ENCODE assay signal across 8 mouse cellular contexts in genomic region chr2:168206725-168207644, GRCm38 (mm10). TPM values are rescaled to one million over a fixed set of nuclear protein-coding genes. Genes with fewer than 3 reads are reported as not detected.
A peak's percentile ranks its signal among the peaks of the same experiment; 100 is the strongest.
DNase-seq lines count a peak whose midpoint lies in the region; ATAC-seq lines count a peak whose summit lies in the region.

Gene Adnp, minus strand, starts transcription at chr2:168207112.

- ATAC-seq in intestine, embryonic 14.5 days (replicated peaks; ENCODE audit: low FRiP score, low TSS enrichment, low read depth): peak; percentile 92

- 1% methylated on average over 46 of the region's 89 CpGs for WGBS in intestine, embryonic 14.5 days

- peak within 1 kb of the TSS; percentile 99 for H3K27ac ChIP-seq in intestine, embryonic 14.5 days (ENCODE audit: low read depth)

- H3K4me3 ChIP-seq in intestine, embryonic 14.5 days (ENCODE audit: low read depth, low read length): peak within 1 kb of the TSS; percentile 99

- peak; percentile 91 to 92 for DNase-seq in adrenal gland, adult 18-20 months (ENCODE audit: low spot score in 2 of 2)
- peak; percentile 99 for DNase-seq in embryo, embryonic 11 days
- peak; percentile 94 for DNase-seq in gastrocnemius, postnatal 25 days
- peak; percentile 99 for DNase-seq in intestine, embryonic 14.5 days (ENCODE audit: low spot score)
- DNase-seq in left cerebral cortex, postnatal 14 days (ENCODE audit: low spot score in 2 of 2): peak; percentile 95 to 98
- peak; percentile 99 for DNase-seq in mesoderm, embryonic 11.5 days (ENCODE audit: low read depth, low spot score)
- DNase-seq in right cerebral cortex, postnatal 36 days (ENCODE audit: low spot score in 2 of 2): peak; percentile 91 to 92
- DNase-seq in yolk sac, embryonic 10.5 days (ENCODE audit: low spot score): peak; percentile 97

- H3K9ac ChIP-seq in intestine, embryonic 14.5 days (ENCODE audit: low read length): peak within 1 kb of the TSS; percentile 100

- H3K9me3 ChIP-seq in intestine, embryonic 14.5 days (ENCODE audit: control insufficient read depth, low read length): no peaks in the 10 kb centered on the region

- no peaks in the 10 kb centered on the region for H3K27me3 ChIP-seq in intestine, embryonic 14.5 days (replicated peaks; ENCODE audit: control insufficient read depth, insufficient read depth, low read length)

- intact Hi-C loops in left cerebral cortex, postnatal 14 days (cut with DNase I): loop anchor here (2.0 kb wide), 1 partner anchor 78 kb away; no protein-coding TSS in a partner anchor

- peaks cover 51% of the 10 kb centered on the region for H3K36me3 ChIP-seq in intestine, embryonic 14.5 days (ENCODE audit: control insufficient read depth, insufficient read depth, low read length)

- peaks cover 8% of the 10 kb centered on the region; the same call in 1 of the 2 replicates for H3K4me1 ChIP-seq in intestine, embryonic 14.5 days (replicated peaks; ENCODE audit: control insufficient read depth, insufficient read depth, low read length)

- H3K4me2 ChIP-seq in intestine, embryonic 14.5 days (ENCODE audit: low read length): peak within 1 kb of the TSS; percentile 88

RNA-seq across cellular contexts. Expression of gene Adnp, which starts in this region (rescaled TPM):
- 10 to 100 TPM; 40.2 to 47.3 TPM for total RNA-seq in adrenal gland, adult 18-20 months (2021)
- total RNA-seq in gastrocnemius, postnatal 25 days (2021): 10 to 100 TPM; 15.2 to 16.7 TPM
- polyA plus RNA-seq in intestine, embryonic 14.5 days (2014; fragmentation: Nextera tagmentation; extraction: Ambion mirVana): 3.1 and 3.2 TPM in 2 replicates
- 100 to 1,000 TPM in 1 of 2 experiments, 10 to 100 TPM in 1; 99.0 to 106 TPM for total RNA-seq in left cerebral cortex, postnatal 14 days (2021)

Comparison
In these comparisons a context has a peak if more than half of its experiments do, and no peak if none do; other contexts are left out.
1. Peak in every context shown above with its lines: DNase-seq, ATAC-seq, H3K4me3 ChIP-seq and H3K27ac ChIP-seq.